Mouse (Mus musculus) hindlimb bud, embryonic 11.5 days (tissue): ENCODE data around the gene Mipol1.
"Not testable (repeated sequence)": the region's sequence is repeated elsewhere in the genome, so short reads cannot be mapped to it uniquely, and the experiment has no call there.

Source experiments
- DNase-seq: peaks from one replicate; pipeline ENCODE4 v3.0.0-alpha.2; 2012; ENCODE audit warnings: low read depth, low spot score; ENCODE audit errors: extremely low spot score

Gene Mipol1

DNA sequence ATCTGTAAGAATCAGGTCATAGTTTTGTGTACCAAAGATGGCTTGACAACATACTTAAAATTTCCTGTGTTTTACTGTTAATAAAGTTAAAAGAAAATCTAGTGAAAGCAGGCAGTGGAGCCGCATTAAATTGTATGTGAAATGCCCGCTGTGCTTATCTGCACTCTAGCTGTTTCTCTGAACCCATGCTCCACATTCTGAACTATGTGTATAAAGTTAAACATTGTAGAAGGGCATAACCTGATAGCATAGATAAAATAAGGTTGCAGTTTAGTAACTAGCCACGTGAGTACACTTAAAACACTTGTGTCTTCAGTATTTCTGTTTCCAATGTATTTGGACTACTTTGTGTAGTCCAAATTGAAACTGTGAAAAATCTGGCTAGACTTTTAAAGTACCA is 183.6 kb downstream of the Mipol1 start:
- DNase-seq, result no peak

DNA sequence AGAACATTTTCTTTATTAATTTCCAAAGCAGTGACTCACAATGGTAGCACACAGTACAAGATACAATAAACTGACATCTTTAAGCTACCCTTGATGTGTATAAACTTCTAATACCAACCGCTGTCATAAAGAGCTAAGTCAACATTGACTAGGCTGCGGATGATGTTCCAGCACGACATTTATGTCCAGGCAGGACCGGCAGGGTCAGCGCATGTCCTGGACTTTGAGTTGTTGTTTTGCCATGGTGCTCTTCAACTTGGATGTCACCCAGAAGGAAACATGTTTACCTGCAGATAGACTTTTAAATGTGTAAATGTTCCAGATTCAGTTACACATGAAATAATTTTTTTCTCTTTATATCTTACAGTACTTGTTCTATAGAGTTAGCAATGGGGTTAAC is 194.7 kb downstream of the Mipol1 start:
- no peak for DNase-seq

DNA sequence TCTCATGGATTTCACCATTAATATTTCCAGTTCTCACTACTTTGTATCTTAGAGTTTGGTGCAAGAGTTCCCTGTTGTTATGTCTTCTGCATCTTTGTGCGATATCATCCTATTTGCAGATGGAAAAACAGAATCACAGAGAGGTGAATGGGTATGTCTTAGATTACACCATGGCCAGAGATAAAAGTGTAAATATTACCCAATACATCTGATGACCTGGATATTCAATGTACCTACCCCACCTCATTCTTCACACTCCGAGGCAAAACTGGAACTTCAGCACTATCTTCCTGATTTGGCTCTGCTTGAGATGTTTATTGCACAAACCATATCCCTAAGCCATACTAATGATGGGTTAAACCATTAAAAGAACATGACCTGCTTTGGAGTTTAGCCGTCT is 198.0 kb downstream of the Mipol1 start:
- DNase-seq, result no peak

DNA sequence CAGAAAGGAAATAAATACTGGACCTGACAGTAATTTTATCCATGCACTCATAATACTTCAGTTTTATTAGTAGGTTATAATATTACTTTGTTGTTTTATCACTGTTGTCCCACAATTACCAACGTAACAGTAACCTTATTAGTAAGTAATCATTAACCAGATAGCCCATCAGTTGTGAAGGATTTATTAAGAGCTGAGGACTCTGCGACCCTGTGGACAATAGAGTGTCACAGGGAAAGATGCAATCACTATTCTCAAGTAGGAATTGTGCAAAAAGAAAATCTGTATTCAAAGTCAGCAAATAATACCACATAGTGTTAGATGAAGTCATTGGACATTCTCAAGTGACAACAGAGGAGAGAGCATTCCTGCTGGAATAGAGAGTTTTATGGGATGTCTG is 198.5 kb downstream of the Mipol1 start:
- DNase-seq, result no peak

DNA sequence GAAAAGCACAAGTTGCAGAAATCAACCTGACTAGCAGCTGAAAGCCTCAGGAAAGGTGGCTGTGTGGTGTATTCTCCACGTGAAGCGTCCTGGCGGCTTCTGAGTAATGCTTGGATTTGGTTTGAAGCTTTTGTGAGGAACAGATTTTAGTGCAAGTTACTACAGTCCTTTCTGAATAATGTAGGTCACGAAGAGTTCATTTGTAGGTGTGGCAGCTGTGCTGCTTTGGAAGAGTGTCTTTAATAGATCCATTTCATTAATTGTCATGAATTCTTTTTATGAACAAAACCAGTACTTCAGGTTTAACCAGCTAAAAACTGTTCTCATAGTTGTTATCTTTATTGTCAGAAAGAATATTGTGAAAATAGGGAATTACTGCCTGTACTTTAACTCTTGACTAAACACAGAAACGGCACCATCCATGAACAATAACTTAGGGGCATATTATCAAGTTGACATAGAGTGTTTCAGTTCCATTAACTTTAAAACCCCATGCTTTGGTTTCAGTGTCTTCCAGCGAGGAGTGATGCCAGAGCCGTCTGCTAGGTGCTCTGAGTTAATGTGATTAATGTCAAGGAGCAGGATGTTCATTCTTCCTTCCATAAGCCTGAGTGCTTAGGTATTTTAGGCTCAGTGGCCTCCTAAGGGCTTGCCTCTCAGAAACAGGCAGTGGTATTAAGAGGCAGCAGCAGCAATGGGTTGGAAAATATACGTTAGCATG is 206.9 kb downstream of the Mipol1 start:
- not testable (repeated sequence) for DNase-seq

DNA sequence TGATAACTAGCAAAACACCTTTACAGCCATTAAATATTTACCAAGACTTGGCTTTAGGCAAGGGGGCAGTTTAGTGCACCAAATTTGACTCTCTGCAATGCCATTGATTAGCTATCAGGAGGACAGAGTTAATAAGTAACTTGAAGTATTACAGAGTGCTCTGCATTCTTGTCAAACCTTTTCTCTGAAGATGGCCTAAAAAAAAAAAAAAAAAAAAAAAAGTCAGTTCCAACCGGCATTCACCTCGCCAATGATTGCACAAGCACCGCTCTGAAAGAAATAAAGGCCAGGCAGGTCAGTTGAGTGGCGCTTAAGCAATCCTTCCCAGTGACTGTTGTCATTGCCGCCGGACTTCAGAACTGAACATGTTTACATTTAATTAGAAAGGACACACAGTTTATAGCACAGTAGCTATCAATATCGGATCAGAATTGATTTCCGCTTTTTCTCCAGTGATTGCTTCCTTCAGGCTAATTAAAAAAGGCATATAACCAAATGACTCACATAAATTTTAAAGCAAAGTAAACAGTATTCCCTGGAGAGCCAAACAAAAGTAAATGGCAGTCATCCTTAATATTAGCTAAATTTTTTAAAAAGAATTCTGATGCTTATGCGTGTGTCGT is 214.2 kb downstream of the Mipol1 start:
- DNase-seq, result no peak

DNA sequence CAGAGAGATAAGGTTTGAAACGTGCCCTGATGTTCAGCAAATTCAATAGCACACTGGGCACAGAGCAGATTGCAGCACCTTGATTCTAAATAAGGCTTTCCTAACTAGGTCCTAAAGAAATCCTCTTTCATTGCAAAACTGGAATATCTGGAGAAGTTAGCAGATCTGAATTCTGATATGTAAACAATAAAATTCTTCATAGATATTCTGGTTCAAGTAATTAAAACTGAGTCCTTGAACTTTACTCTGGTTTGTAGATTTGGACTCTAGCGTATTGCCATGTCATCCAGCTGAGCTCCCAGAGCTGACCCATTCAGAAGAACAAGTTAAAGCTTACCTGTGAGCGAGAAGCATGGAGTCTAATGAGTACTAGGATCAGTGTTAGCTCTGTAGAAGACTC is 217.1 kb downstream of the Mipol1 start:
- DNase-seq, result no peak

DNA sequence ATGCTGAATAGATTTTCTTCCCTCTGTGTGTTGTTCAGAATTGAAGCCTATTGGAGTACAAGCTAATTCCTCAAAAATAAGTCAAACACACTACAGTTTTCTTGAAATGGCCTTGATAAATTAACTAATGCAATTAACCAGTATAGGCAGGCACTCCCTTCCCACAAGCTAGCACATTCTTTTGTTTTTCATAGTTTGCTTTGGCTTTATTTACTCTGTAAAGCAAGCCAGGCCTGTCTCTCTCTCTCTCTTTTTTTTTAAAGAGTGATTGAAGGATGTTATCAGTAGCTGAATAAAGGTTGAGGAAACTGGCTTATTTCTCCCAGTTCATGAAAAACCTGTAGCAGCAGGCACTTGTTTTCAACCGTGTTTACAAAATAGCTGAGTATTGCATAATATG is 219.1 kb downstream of the Mipol1 start:
- no peak for DNase-seq

DNA sequence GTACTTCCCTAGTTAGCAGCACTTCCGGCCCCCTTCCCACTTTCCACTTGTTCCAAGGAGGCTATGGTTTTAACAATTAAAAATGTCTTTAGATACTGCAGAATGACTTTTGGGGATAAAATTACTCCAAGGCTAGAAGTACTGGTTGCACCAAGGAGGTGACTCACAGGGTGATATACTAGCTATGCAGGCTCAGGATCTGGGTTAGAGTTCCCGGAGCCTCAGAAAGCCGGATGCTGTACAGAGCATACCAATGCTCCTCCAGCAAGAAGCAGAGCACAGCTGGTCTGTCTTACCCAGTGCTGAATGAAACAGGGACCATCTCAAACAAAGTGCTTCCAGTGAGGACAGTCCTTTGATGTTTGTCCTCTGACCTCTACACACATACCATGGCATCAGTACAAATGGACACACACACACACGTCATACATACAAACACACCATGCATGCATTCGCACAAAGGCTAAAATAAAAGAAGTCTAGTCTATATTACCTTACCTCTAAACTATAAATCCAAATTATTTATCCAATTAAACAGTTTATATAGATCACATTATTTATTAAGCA is 219.9 kb downstream of the Mipol1 start:
- no peak for DNase-seq

DNA sequence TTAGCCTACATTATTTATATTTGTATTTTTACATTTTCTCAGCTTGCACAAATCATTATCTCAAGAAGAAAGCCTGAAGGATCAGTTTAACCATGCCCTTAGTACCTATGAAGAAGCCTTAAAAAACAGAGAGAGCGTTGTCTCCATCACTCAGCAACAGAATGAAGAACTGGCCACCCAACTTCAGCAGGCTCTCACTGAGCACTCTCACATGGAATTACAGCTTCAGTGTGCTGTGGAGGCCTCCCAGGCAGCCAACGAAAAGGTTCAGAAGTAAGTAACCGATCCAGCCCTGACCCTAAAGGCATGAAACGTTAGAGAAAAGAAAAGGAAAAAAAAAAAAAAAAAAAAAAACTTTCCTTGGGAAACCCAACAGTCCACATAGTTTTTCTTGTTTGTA is 226.7 kb downstream of the Mipol1 start:
- no peak for DNase-seq

DNA sequence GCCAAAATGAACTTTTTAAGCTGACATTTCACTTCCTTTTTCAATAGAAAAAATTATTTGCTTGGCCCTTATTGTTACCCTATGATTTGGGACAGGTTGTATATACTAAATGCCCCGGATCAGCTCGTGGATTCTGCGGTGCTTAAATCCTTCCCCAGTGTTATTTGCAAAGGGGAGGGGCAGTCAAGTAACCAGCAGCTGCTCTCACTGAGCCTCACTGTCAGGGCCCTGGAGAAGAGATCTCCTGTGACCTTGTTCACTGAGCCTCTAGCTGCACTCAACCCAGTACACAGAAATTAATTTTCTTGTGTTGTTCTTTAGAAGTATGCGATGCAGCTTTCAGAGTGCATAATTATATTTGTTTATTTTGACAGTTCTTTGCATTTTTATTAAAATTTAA is 227.1 kb downstream of the Mipol1 start:
- no peak for DNase-seq

DNA sequence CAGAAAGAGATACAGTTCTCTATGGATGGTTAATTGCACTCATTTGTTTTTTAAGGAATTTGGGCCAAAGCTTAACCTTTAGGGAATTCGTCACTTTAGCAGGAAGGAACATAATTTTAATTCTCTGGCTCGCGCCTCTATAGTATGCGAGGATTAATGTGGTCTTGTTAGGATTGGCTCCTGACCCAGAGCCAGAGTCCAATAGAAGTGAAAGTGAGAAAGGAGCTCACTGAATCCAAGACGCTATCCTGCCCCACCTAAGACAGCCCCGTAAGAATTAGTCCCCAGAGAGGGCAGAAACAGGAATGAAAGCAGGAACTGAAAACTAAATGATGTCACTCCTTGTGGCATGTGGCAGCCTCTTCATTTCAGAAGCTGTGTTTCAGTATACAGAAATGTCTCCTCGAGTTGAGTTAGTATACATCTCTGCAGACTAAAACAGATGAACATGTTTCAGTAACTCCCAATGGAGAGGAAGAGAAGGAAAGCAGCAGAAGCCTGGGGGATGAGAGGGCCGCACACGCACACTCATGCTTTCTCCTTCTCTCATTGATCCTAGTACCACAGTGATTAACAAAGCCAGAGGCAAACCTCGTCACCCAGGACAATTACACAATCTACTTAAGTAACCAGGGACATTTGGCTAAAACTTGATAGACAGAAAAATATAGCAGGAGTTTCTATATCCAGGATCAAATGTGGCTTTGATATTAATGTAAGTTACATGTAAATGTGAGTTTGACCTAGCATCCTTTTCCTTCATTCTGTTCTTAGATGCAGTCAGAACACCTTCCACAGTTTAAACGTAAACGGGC is 234.5 kb downstream of the Mipol1 start:
- no peak for DNase-seq

DNA sequence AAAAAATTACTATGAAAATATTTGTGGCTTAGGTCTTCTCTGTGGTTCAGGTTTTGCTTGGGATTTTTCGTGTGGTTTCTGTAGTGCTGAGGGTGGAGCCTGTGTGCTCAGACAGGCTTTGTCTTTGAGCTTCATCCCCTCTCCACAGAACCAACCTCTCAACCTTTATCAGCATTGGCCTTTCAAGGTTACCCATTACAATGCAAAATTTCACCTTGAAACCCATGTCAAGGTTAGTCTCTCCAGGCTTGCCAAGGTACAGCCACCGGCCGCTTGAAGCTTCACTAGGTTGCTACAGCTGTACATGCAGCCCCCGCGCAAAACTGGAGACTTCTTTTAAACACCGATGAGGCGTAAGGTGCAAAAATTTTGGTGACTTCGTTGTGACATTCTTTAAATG is 241.6 kb downstream of the Mipol1 start:
- no peak for DNase-seq

DNA sequence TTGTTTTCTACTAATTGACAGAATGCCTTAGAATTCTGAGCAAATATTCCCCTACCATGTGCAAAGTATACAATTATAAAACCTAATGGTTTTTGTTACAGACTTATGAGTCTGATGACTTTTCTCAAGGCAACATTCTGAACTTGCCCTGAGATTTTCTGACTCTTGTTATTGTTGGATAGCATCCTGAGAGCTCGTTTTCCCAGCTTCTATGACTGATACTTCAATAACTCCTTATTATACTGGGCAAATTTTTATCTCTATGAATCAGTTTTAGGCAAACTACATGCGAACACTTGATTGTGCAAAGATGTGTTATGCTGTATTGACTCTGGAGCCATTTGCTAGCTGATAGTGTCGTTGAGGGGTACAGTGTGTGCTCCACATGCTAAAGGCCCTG is 246.6 kb downstream of the Mipol1 start:
- no peak for DNase-seq

DNA sequence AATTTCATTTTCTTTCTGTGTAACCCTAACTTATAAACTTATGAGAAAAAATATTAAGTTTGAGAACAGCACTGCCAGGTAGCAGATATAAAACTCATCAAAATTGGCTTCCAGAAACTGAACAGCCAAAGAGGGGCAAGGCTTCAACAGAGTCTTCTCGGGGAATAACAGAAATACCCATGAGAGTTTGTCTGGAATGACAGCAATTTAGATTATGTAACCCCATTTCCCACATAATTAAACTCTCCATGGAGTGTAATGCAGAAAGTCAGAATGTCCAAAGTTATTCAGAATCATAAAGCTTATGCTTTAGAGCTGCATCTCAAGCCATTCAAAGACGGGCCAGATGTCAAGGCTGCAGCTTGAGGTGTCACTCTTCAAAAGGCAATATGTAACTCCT is 251.6 kb downstream of the Mipol1 start:
- DNase-seq, result no peak

DNA sequence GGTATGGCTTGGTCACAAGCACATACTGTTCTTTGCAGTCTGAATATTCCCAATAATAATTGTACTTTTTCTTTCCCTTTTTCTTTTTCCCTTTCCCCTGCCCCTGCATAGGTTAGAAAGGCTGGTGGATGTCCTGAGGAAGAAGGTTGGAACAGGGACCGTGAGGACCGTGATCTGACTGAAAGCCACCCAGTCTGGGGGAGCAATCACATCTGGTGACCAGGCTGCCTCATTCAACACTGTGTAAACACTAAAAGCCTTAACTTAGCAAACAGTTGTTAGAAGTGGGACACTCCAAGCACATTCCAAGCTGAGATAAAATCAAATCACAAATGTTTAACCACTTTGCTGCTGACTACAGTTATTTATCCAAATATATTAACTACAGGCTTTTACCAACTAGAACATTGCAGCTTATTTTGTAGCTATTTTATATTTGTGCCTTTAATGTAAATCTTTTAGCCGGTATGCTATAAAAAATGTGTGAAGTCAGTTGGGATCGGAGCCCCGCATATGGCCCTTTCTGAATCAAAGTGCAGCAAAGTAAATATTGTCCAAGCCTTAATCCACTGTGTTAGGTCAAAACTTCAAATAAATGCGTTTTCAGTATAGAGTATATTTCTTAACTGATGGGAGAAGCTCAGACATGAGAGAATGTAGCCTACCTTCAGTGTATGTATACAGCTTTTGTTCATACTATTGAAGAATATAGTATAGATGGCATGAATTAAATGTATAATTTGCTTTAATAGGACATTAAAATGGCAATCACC is 266.3 kb downstream of the Mipol1 start:
- DNase-seq, result no peak

DNA sequence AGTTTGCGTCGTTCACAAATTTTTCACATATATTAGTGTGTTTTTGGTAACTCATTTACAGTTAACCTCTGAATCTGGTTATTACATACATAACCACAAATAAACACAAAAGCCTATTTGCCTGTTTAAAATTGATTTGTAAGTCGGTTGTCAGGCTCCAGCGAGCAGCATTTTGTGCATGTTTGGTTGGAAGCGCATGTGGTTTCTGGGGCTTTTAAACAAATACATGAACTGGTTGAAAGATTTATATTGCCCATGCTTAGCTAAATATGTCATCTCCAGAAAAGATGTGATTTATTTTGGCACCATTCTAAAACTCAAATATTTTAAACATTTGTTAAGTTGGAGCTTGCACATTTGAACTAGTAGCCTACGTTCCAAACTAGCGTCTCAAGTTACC is 270.0 kb downstream of the Mipol1 start:
- DNase-seq, result no peak

DNA sequence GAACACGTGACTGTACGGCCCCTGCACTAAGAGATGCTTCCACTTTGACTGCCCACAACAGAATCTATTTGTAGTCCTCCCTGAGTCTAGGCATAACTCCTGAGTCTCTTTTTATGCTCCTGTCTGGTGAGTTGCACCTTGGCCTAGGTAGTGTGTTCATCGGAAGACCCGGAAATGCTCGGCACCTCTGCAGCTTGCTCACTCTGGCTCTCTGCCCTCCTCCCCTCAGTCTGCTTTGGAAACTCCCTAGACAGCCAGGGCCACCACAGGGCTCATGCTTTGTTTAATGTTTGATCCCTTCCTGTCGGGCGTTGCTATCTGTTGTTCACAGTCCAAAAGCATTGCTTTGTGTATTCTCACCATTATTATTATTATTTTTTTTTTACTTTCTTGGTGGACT is 275.1 kb downstream of the Mipol1 start:
- no peak for DNase-seq

DNA sequence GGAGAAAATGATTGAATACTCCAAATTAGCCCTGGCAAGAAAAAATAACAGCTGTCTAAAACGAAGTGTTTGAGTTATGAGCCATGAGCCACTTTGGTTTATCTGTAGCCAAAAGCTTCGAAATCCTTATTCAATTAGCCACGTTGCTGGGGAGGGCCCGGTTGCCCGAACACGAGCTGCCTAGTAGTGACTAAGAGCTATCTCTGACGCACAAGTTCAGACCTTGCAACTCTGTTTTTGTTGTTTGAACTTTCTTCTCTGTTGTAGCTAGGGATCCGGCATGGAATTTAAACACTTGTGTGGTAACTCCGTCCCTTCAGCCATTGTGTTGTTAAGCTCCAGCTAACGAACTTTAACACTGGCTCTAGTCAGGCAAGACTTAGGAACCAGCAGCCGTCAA is 278.7 kb downstream of the Mipol1 start:
- no peak for DNase-seq

DNA sequence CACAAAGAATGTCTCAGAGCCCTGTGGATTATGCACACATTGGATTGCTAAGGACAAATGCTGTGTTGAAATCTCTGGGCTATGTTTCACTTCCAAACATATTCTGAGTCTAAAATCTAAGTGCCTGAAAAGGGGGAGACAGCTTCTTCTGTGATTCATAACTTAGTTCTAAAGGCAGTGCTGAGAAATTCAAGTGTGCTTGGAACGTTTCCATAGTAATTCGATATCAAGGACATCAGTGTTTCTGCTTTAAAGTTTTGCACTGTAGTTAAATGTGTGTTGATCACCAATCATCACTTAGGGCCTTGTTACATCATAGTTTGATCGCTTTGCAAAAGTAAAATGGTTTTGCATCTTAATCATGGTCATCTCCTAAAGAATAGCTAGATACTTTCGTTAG is 279.5 kb downstream of the Mipol1 start:
- DNase-seq, result no peak

DNA sequence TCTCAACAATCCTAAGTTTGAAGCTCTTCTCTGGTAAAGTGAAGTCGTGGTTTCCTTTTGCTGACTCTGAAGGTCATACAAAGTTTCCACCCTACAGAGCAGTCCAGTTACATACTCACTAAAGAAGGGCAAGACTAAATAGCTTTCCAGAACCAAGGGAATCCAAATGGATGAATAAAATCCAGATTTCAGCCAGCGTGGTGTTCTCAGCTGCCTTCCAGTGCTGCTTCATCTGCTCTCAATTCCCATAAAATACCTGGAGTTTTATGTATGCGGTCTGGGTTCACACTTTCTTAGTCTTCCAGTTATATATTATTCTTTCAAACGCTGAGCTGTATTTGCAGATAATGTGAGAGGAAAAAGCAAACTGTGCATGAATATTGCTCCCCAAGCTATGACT is 280.9 kb downstream of the Mipol1 start:
- no peak for DNase-seq
